Mouse (Mus musculus): ENCODE measurements at regions not wholly inside any gene's neighbourhood (a gene's known extent, or its start where the extent isn't known, plus 50 kb on each side); places are given as distances from the start of the nearest gene placed in this dataset.

GRCm38 (mm10) chr12:16204941-16205340 lies 388.2 kb upstream of the Trib2 start:
- in situ Hi-C loops (cut with MboI; ENCODE audit: low sequenced_read_pairs), result no loop called here

GRCm38 (mm10) chr12:16196917-16197316 lies 380.2 kb upstream of the Trib2 start:
- in situ Hi-C loops (cut with MboI; ENCODE audit: low sequenced_read_pairs), result no loop called here

- in situ Hi-C loops (cut with MboI; ENCODE audit: low sequenced_read_pairs), result no loop called here
Measured at GRCm38 (mm10) chr12:16191803-16192389, 375.2 kb upstream of the Trib2 start.

GRCm38 (mm10) chr12:16190706-16191105 lies 374.0 kb upstream of the Trib2 start:
- in situ Hi-C loops (cut with MboI; ENCODE audit: low sequenced_read_pairs), result no loop called here

- in situ Hi-C loops (cut with MboI; ENCODE audit: low sequenced_read_pairs), result no loop called here
Measured at GRCm38 (mm10) chr12:16189441-16189840, 372.7 kb upstream of the Trib2 start.

- in situ Hi-C loops (cut with MboI; ENCODE audit: low sequenced_read_pairs), result no loop called here
Measured at GRCm38 (mm10) chr12:16185976-16186515, 369.3 kb upstream of the Trib2 start.

- in situ Hi-C loops (cut with MboI; ENCODE audit: low sequenced_read_pairs), result no loop called here
Measured at GRCm38 (mm10) chr12:16185431-16185923, 368.8 kb upstream of the Trib2 start.

GRCm38 (mm10) chr12:16183055-16183454 lies 366.3 kb upstream of the Trib2 start:
- in situ Hi-C loops (cut with MboI; ENCODE audit: low sequenced_read_pairs), result no loop called here

- in situ Hi-C loops (cut with MboI; ENCODE audit: low sequenced_read_pairs), result no loop called here
Measured at GRCm38 (mm10) chr12:16181599-16181998, 364.9 kb upstream of the Trib2 start.

- in situ Hi-C loops (cut with MboI; ENCODE audit: low sequenced_read_pairs), result no loop called here
Measured at GRCm38 (mm10) chr12:16179897-16180296, 363.2 kb upstream of the Trib2 start.

GRCm38 (mm10) chr12:16176326-16176725 lies 359.6 kb upstream of the Trib2 start:
- in situ Hi-C loops (cut with MboI; ENCODE audit: low sequenced_read_pairs), result no loop called here

GRCm38 (mm10) chr12:16172176-16172575 lies 355.5 kb upstream of the Trib2 start:
- in situ Hi-C loops (cut with MboI; ENCODE audit: low sequenced_read_pairs), result no loop called here

GRCm38 (mm10) chr12:16171636-16172035 lies 354.9 kb upstream of the Trib2 start:
- in situ Hi-C loops (cut with MboI; ENCODE audit: low sequenced_read_pairs), result no loop called here

GRCm38 (mm10) chr12:16169781-16170535 lies 353.2 kb upstream of the Trib2 start:
- in situ Hi-C loops (cut with MboI; ENCODE audit: low sequenced_read_pairs), result no loop called here

- in situ Hi-C loops (cut with MboI; ENCODE audit: low sequenced_read_pairs), result no loop called here
Measured at GRCm38 (mm10) chr12:16167793-16168343, 351.1 kb upstream of the Trib2 start.

GRCm38 (mm10) chr12:16165126-16165525 lies 348.4 kb upstream of the Trib2 start:
- in situ Hi-C loops (cut with MboI; ENCODE audit: low sequenced_read_pairs), result no loop called here

GRCm38 (mm10) chr12:16161947-16162346 lies 345.2 kb upstream of the Trib2 start:
- in situ Hi-C loops (cut with MboI; ENCODE audit: low sequenced_read_pairs), result no loop called here

- in situ Hi-C loops (cut with MboI; ENCODE audit: low sequenced_read_pairs), result no loop called here
Measured at GRCm38 (mm10) chr12:16157896-16158295, 341.2 kb upstream of the Trib2 start.

GRCm38 (mm10) chr12:16155791-16156558 lies 339.3 kb upstream of the Trib2 start:
- in situ Hi-C loops (cut with MboI; ENCODE audit: low sequenced_read_pairs), result no loop called here

GRCm38 (mm10) chr12:16154256-16154655 lies 337.5 kb upstream of the Trib2 start:
- in situ Hi-C loops (cut with MboI; ENCODE audit: low sequenced_read_pairs), result no loop called here

GRCm38 (mm10) chr12:16152108-16152507 lies 335.4 kb upstream of the Trib2 start:
- in situ Hi-C loops (cut with MboI; ENCODE audit: low sequenced_read_pairs), result no loop called here

Data from CH12F3 (cell line).